Mouse (Mus musculus) megakaryocyte, adult 5-6 weeks (primary cell): ENCODE data around the gene Tlr9. TPM values are rescaled to one million over a fixed set of nuclear protein-coding genes. Genes with fewer than 3 reads are reported as not detected.

Experiments
- ATAC-seq: 2 replicates; pipeline ENCODE4 v1.8.0; 2016; ENCODE audit warnings: mild to moderate bottlenecking, inconsistent platforms; ENCODE audit not compliant: poor library complexity, severe bottlenecking
- total RNA-seq, 2 experiments: library from RNA; stranded (forward) in 1 of 2; stranded (reverse) in 1 of 2; fragments of 153-499, 151-499 nt in 1 of 2; fragments of 221-1000, 200-1000 nt in 1 of 2; gene quantifications; 2 replicates each; pipeline versions ENCODE4 v1.2.3 to v1.2.4; 2015 to 2017

Tlr9 gene
- total RNA-seq, 2 experiments from 2014 or later = 7.4 to 47.5 TPM

DNA sequence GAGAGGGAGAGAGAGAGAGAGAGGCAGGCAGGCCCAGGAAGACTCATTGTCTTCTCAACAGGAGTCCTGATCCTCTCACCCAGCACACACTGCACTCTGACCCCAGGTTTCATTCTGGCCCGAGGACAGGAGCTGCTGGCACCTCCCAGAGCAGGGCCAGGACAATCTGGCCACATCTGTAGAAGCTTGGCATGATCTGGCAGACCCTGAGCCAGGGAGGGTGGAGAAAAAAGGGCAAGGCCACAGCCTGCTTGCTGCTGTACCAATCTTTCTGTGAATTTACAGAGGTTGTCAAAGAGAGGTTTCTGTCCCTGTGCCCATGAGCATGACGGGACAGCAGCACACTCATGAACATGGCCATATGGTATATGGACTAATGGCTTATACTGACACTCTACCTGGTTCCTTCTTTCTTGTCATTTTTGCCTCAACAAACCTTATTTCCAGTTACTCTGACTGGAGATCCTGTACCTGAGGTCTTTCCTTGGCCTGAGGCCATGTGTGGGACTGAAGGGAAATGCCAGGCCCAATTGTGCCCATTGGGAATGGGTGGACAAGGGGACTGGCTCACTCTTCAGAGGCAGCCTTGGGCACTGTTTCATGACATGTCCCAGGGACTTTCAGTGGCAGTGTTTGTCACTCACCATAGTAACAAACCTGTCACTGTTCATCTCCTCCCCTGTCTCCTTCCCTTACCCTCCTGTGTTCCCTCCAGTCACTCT is 44.7 kb downstream of the Tlr9 start:
- ATAC-seq = no peak

GRCm38 (mm10) chr9:106268421-106268820 is 46.0 kb downstream of the Tlr9 start:
- ATAC-seq = peak; percentile 12; the same call in 1 of the 2 replicates

DNA sequence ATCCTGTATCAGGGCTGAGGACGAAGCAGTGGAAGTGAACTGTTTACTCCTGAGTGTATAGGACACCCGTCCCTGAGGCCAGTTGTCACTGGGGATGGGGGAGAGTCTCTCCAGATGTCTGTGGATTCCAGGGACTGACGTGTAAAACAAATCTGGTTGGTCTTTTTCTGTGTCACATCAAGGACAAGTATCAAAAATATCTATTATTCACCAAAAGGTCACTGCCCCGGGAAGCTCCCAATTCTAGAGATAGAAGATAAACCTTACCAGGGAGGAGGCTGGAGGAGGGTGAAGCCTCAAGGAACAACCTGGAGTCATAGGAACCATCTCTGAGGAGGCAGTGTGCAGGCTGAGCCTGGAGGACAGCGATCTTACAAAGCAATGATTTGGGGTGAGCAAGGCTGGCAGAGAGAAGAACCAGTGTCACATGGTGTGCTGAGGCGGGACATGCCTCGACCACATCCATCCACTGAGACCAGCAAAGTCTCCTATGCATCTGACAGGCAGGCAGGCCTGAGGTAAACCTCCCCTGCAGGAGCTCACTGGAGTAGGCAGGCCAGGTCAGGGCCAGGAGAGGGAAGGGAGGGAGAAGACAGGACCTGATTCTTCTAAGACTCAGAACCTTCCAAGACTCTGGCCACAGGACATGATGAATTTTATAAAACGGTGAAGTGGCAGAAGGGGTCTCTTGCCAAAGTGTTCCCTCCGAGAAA is 46.8 kb downstream of the Tlr9 start:
- ATAC-seq = no peak

DNA sequence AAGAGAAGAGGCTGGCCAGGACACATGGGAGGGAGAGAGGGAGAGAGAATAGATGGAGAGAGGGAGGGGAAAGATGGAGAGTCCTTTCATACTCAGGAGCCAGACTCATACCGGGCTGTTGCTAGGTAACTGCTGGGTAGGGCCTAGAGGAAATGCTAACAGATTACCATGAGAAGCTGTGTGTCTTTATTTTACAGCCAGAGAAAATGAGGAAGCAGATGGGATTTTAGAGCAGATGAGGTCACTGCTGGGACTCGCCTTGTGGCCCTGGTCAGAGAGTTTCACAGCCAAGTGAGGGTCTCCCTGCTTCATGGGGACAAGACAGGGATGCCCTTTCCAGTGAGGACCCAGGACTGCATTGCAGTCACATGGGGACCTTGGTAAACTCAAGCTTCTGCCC is 47.5 kb downstream of the Tlr9 start:
- peak; percentile 88 for ATAC-seq

DNA sequence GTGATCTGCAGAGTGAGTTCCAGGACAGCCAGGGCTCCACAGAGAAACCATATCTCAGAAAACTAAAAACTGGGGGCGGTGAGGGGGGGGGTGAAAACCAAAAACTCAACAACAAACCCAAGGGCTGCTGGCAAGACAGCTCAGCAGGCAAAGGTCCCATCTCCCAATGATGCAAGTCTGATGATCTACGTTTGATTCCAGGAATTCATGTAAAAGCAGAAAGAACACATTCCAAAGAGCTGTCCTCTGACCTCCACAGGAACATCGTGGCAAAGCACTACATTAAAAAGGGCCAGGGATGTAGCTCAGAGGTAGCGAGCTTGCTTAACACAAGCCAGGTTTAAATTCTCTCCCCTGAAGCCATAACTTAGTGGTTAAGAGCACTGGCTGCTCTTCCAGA is 48.3 kb downstream of the Tlr9 start:
- ATAC-seq = no peak

GRCm38 (mm10) chr9:106272288-106272687 is 49.9 kb downstream of the Tlr9 start:
- ATAC-seq = no peak

DNA sequence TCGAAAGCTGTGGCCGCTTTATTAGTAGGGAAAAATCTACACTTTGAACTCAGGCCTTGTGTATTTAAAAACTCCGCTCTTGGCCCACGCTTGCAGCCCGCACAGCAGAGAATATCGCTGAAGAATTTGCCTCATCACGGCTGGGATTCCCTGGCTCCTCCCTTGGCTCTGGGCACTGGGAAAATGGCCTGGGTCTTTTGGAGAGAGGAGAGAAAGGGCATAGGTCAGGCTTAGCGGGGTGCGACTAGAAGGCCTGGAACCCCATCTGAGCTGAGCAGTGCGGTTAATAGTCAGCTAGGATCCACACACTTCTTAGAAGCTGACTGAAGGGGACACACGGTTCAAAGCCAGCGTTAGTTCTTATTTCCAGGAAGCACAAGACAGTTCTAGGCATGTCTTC is 50.9 kb downstream of the Tlr9 start:
- no peak for ATAC-seq

DNA sequence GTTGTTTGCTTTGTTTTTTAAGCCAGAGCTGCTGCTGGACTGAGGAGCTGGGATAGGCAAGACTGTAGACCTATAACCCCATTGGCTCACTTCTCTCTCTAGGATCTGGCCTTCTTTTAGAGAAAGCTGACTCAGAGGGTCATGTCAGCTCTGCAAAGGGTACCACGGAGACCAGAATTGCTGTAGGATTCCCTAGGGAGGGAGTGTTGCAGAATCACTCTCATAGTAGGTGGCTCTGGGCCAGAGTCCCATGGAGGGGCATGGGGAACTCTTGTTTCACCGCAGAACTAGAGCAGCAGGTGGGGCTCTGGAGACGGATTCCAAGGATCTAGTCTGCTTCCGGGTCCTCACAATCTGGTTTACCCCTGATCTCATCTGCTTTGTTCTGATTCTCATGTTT is 51.4 kb downstream of the Tlr9 start:
- ATAC-seq = no peak

- ATAC-seq = no peak
These were observed 52.3 kb downstream of the Tlr9 start for GRCm38 (mm10) chr9:106274652-106275180.

GRCm38 (mm10) chr9:106275806-106276205 is 53.4 kb downstream of the Tlr9 start:
- ATAC-seq = peak; percentile 25; the same call in 1 of the 2 replicates

Other genes with a start within 250 kb of the Tlr9 start
- not detected in 2 replicates for gene Col6a4, start 125.8 kb upstream of the Tlr9 start, total RNA-seq (2015)
- gene Col6a4, start 125.8 kb upstream of the Tlr9 start, total RNA-seq (2017) = not detected in 2 replicates
- gene Glyctk, start 64.5 kb upstream of the Tlr9 start, total RNA-seq (2015) = 0.11 and 0.89 TPM in 2 replicates
- 0.88 and 1.8 TPM in 2 replicates for gene Glyctk, start 64.5 kb upstream of the Tlr9 start, total RNA-seq (2017)
- 41.5 and 49.1 TPM in 2 replicates for gene Wdr82, start 51.7 kb upstream of the Tlr9 start, total RNA-seq (2015)
- 49.8 and 61.9 TPM in 2 replicates for gene Wdr82, start 51.7 kb upstream of the Tlr9 start, total RNA-seq (2017)
- 42.3 and 52.2 TPM in 2 replicates for gene Ppm1m, start 22.9 kb upstream of the Tlr9 start, total RNA-seq (2015)
- gene Ppm1m, start 22.9 kb upstream of the Tlr9 start, total RNA-seq (2017) = 46.4 and 49.6 TPM in 2 replicates
- 76.8 and 79.8 TPM in 2 replicates for gene Twf2, start 19.5 kb upstream of the Tlr9 start, total RNA-seq (2015)
- 109 and 110 TPM in 2 replicates for gene Twf2, start 19.5 kb upstream of the Tlr9 start, total RNA-seq (2017)
- gene Alas1, start 26.1 kb downstream of the Tlr9 start, total RNA-seq (2015) = 84.6 and 91.1 TPM in 2 replicates
- 110 and 116 TPM in 2 replicates for gene Alas1, start 26.1 kb downstream of the Tlr9 start, total RNA-seq (2017)
- gene Poc1a, start 58.5 kb downstream of the Tlr9 start, total RNA-seq (2015) = 26.7 and 37.1 TPM in 2 replicates
- gene Poc1a, start 58.5 kb downstream of the Tlr9 start, total RNA-seq (2017) = 15.7 and 23.1 TPM in 2 replicates
- 71.0 and 83.1 TPM in 2 replicates for gene Dusp7, start 146.0 kb downstream of the Tlr9 start, total RNA-seq (2015)
- gene Dusp7, start 146.0 kb downstream of the Tlr9 start, total RNA-seq (2017) = 28.1 and 35.0 TPM in 2 replicates
- 1,974 and 2,078 TPM in 2 replicates for gene Rpl29, start 206.9 kb downstream of the Tlr9 start, total RNA-seq (2015)
- gene Rpl29, start 206.9 kb downstream of the Tlr9 start, total RNA-seq (2017) = 1,150 and 1,200 TPM in 2 replicates
- gene Acy1, start 215.7 kb downstream of the Tlr9 start, total RNA-seq (2015) = 1.4 and 4.8 TPM in 2 replicates
- 3.5 and 4.8 TPM in 2 replicates for gene Acy1, start 215.7 kb downstream of the Tlr9 start, total RNA-seq (2017)
- gene Abhd14b, start 224.9 kb downstream of the Tlr9 start, total RNA-seq (2015) = 7.7 and 8.2 TPM in 2 replicates
- 2.9 and 3.2 TPM in 2 replicates for gene Abhd14b, start 224.9 kb downstream of the Tlr9 start, total RNA-seq (2017)
- 3.2 and 3.9 TPM in 2 replicates for gene Abhd14a, start 225.1 kb downstream of the Tlr9 start, total RNA-seq (2015)
- gene Abhd14a, start 225.1 kb downstream of the Tlr9 start, total RNA-seq (2017) = 2.2 and 4.2 TPM in 2 replicates
- gene Pcbp4, start 230.7 kb downstream of the Tlr9 start, total RNA-seq (2015) = 1.5 and 2.9 TPM in 2 replicates
- gene Pcbp4, start 230.7 kb downstream of the Tlr9 start, total RNA-seq (2017) = 2.4 and 4.0 TPM in 2 replicates
- gene Gpr62, start 243.3 kb downstream of the Tlr9 start, total RNA-seq (2015) = not detected in 2 replicates
- gene Gpr62, start 243.3 kb downstream of the Tlr9 start, total RNA-seq (2017) = not detected in 2 replicates